Mouse (Mus musculus) midbrain, embryonic 13.5 days (tissue): ENCODE results near the gene Ntmt1. TPM values are rescaled to one million over a fixed set of nuclear protein-coding genes. Genes with fewer than 3 reads are reported as not detected.
A peak's percentile ranks its signal among the peaks of the same experiment; 100 is the strongest.

Experiments
- ATAC-seq: fragments of 200-750 bp; cut with Nextera tagmentation; 2 replicates; pipeline ENCODE4 v1.8.0; 2017; ENCODE audit warnings: mild to moderate bottlenecking, moderate TSS enrichment, moderate library complexity
- H3K27ac ChIP-seq: fragments of 300-500 bp; sonication (generic); 2 replicates; pipeline ENCODE4 v1.5.1; 2015; ENCODE audit warnings: inconsistent platforms, mild to moderate bottlenecking, moderate library complexity
- H3K27me3 ChIP-seq: fragments of 300-500 bp; sonication (generic); 2 replicates; pipeline ENCODE4 v1.6.1; 2015; ENCODE audit warnings: mild to moderate bottlenecking, inconsistent platforms
- H3K36me3 ChIP-seq: fragments of 300-500 bp; sonication (generic); 2 replicates; pipeline ENCODE4 v1.6.1; 2015; ENCODE audit warnings: mild to moderate bottlenecking, inconsistent platforms
- H3K4me1 ChIP-seq: fragments of 300-500 bp; sonication (generic); replicated peaks from 2 replicates; pipeline ENCODE4 v1.6.1; 2015; ENCODE audit warnings: inconsistent platforms
- H3K4me2 ChIP-seq: fragments of 300-500 bp; sonication (generic); replicated peaks from 2 replicates; pipeline ENCODE4 v1.6.1; 2015; ENCODE audit warnings: moderate library complexity, mild to moderate bottlenecking, inconsistent platforms
- H3K4me3 ChIP-seq: fragments of 300-500 bp; sonication (generic); replicated peaks from 2 replicates; pipeline ENCODE4 v1.5.1; 2015; ENCODE audit warnings: mild to moderate bottlenecking, inconsistent platforms
- H3K9ac ChIP-seq: fragments of 300-500 bp; sonication (generic); replicated peaks from 2 replicates; pipeline ENCODE4 v1.6.1; 2015; ENCODE audit warnings: mild to moderate bottlenecking, inconsistent platforms
- H3K9me3 ChIP-seq: fragments of 300-500 bp; sonication (generic); 2 replicates; pipeline ENCODE4 v1.6.1; 2016; ENCODE audit warnings: mild to moderate bottlenecking, inconsistent platforms
- WGBS: fragments of 180-500 bp; shearing (Covaris S2); methylation state at CpG from one replicate; pipeline ENCODE4 v1.1.7; 2015; 5-methylcytosine and 5-hydroxymethylcytosine counted together
- polyA plus RNA-seq: library from polyadenylated mRNA; unstranded; fragments of >200 nt; fragmentation: Nextera tagmentation; extraction: Ambion mirVana; gene quantifications from 2 replicates; pipeline ENCODE4 v1.2.1, GENCODE M21; 2015

The Ntmt1 gene
- polyA plus RNA-seq, 1 experiment from 2014 or later: 121 TPM

GRCm38 (mm10) chr2:30852771-30853313, 45.2 kb downstream of the Ntmt1 start:
- no peaks in the 10 kb centered on the region for H3K27me3 ChIP-seq
- no peaks in the 10 kb centered on the region for H3K36me3 ChIP-seq
- H3K4me1 ChIP-seq: peaks cover 16% of the 10 kb centered on the region
- WGBS: 45% methylated on average over 20 of the region's 20 CpGs
- H3K4me3 ChIP-seq: no peak overlapping the region
- no peak overlapping the region for H3K27ac ChIP-seq
- H3K4me2 ChIP-seq: no peak overlapping the region
- peak overlapping the region; percentile 50; the same call in 1 of the 2 replicates for H3K9ac ChIP-seq
- no peak for ATAC-seq
- H3K9me3 ChIP-seq: no peaks in the 10 kb centered on the region

GRCm38 (mm10) chr2:30857076-30857475, 49.5 kb downstream of the Ntmt1 start:
- Histone ChIP-seq H3K4me2 (no peak overlapping the region), H3K36me3 (no peaks in the 10 kb centered on the region), H3K4me3 (no peak overlapping the region), H3K4me1 (peaks cover 16% of the 10 kb centered on the region), H3K27me3 (no peaks in the 10 kb centered on the region), H3K9me3 (no peaks in the 10 kb centered on the region), H3K9ac (no peak overlapping the region), H3K27ac (no peak overlapping the region)
- 59% methylated on average over 6 of the region's 6 CpGs for WGBS
- no peak for ATAC-seq

- ATAC-seq: no peak
- 81% methylated on average over 5 of the region's 5 CpGs for WGBS
These were observed 52.2 kb downstream of the Ntmt1 start for GRCm38 (mm10) chr2:30859782-30860181.

GRCm38 (mm10) chr2:30862081-30862480, 54.5 kb downstream of the Ntmt1 start:
- H3K4me1 ChIP-seq: peaks cover 5% of the 10 kb centered on the region
- no peak for ATAC-seq
- H3K4me2 ChIP-seq: no peak overlapping the region
- no peaks in the 10 kb centered on the region for H3K36me3 ChIP-seq
- no peak overlapping the region for H3K9ac ChIP-seq
- peaks cover 17% of the 10 kb centered on the region for H3K27me3 ChIP-seq
- no peaks in the 10 kb centered on the region for H3K9me3 ChIP-seq
- H3K27ac ChIP-seq: no peak overlapping the region
- WGBS: 59% methylated on average over 4 of the region's 4 CpGs
- H3K4me3 ChIP-seq: no peak overlapping the region

More at GRCm38 (mm10) chr2:30859782-30860181, 52.2 kb downstream of the Ntmt1 start:
- Histone ChIP-seq H3K27me3 (peaks cover 10% of the 10 kb centered on the region), H3K4me2 (no peak overlapping the region), H3K36me3 (no peaks in the 10 kb centered on the region), H3K9ac (no peak overlapping the region), H3K4me3 (no peak overlapping the region), H3K9me3 (no peaks in the 10 kb centered on the region), H3K4me1 (peaks cover 5% of the 10 kb centered on the region), H3K27ac (no peak overlapping the region)

GRCm38 (mm10) chr2:30863574-30863973, 55.9 kb downstream of the Ntmt1 start:
- 84% methylated on average over 9 of the region's 9 CpGs for WGBS
- H3K9me3 ChIP-seq: no peaks in the 10 kb centered on the region
- H3K36me3 ChIP-seq: no peaks in the 10 kb centered on the region
- H3K9ac ChIP-seq: no peak overlapping the region
- peaks cover 17% of the 10 kb centered on the region for H3K27me3 ChIP-seq
- H3K4me2 ChIP-seq: no peak overlapping the region
- H3K27ac ChIP-seq: no peak overlapping the region
- ATAC-seq: no peak
- no peak overlapping the region for H3K4me3 ChIP-seq
- peaks cover 4% of the 10 kb centered on the region; the same call in 1 of the 2 replicates for H3K4me1 ChIP-seq

- WGBS: 2% methylated on average over 35 of the region's 35 CpGs
- no peaks in the 10 kb centered on the region for H3K36me3 ChIP-seq
- H3K27ac ChIP-seq: no peak overlapping the region
- peak overlapping the region; percentile 46 for H3K4me2 ChIP-seq
- no peaks in the 10 kb centered on the region for H3K9me3 ChIP-seq
- peaks cover 17% of the 10 kb centered on the region for H3K27me3 ChIP-seq
- peak overlapping the region; percentile 21; the same call in 1 of the 2 replicates for H3K9ac ChIP-seq
- peaks cover 4% of the 10 kb centered on the region; the same call in 1 of the 2 replicates for H3K4me1 ChIP-seq
- no peak for ATAC-seq
- peak overlapping the region; percentile 24 for H3K4me3 ChIP-seq
These were observed 57.3 kb downstream of the Ntmt1 start for GRCm38 (mm10) chr2:30864968-30865381.

- H3K27ac ChIP-seq: no peak overlapping the region
- H3K27me3 ChIP-seq: peaks cover 17% of the 10 kb centered on the region
- no peaks in the 10 kb centered on the region for H3K9me3 ChIP-seq
- no peak overlapping the region for H3K9ac ChIP-seq
- ATAC-seq: no peak
- H3K4me3 ChIP-seq: no peak overlapping the region
- H3K4me2 ChIP-seq: peak overlapping the region; percentile 46; the same call in 1 of the 2 replicates
- 50% methylated on average over 3 of the region's 3 CpGs for WGBS
- no peaks in the 10 kb centered on the region for H3K36me3 ChIP-seq
- peaks cover 4% of the 10 kb centered on the region; the same call in 1 of the 2 replicates for H3K4me1 ChIP-seq
These were observed 57.8 kb downstream of the Ntmt1 start for GRCm38 (mm10) chr2:30865426-30865825.

- no peaks in the 10 kb centered on the region for H3K27me3 ChIP-seq
- no peaks in the 10 kb centered on the region for H3K9me3 ChIP-seq
- H3K4me3 ChIP-seq: no peak overlapping the region
- no peak for ATAC-seq
- no peak overlapping the region for H3K27ac ChIP-seq
- H3K9ac ChIP-seq: no peak overlapping the region
- 0 out of 2 replicates have a peak, but pooled peaks cover 5% of the 10 kb centered on the region for H3K4me1 ChIP-seq
- H3K36me3 ChIP-seq: no peaks in the 10 kb centered on the region
- 70% methylated on average over 8 of the region's 8 CpGs for WGBS
- no peak overlapping the region for H3K4me2 ChIP-seq
These were observed 63.2 kb downstream of the Ntmt1 start for GRCm38 (mm10) chr2:30870863-30871262.

Other genes starting within 250 kb of the Ntmt1 start
- 0.27 and 0.43 TPM in 2 replicates for gene Cstad, start 212.8 kb upstream of the Ntmt1 start, polyA plus RNA-seq
- gene 1700001O22Rik, start 4.2 kb upstream of the Ntmt1 start, polyA plus RNA-seq: 1.1 and 1.3 TPM in 2 replicates
- gene Asb6, start 22.5 kb downstream of the Ntmt1 start, polyA plus RNA-seq: 41.7 and 43.0 TPM in 2 replicates
- gene Prrx2, start 27.1 kb downstream of the Ntmt1 start, polyA plus RNA-seq: 2.0 and 2.8 TPM in 2 replicates
- gene Ptges, start 122.0 kb downstream of the Ntmt1 start, polyA plus RNA-seq: 2.5 and 2.9 TPM in 2 replicates
- 18.3 and 20.5 TPM in 2 replicates for gene Tor1b, start 145.1 kb downstream of the Ntmt1 start, polyA plus RNA-seq
- gene Tor1a, start 160.1 kb downstream of the Ntmt1 start, polyA plus RNA-seq: 93.2 and 95.7 TPM in 2 replicates
- 88.8 and 92.8 TPM in 2 replicates for gene BC005624, start 174.4 kb downstream of the Ntmt1 start, polyA plus RNA-seq
- 42.5 and 47.9 TPM in 2 replicates for gene Usp20, start 174.5 kb downstream of the Ntmt1 start, polyA plus RNA-seq